Mouse (Mus musculus) layer of hippocampus, adult 9-10 months (tissue): Measurements from ENCODE around the gene Mllt6.
"Not testable (repeated sequence)": the region's sequence is repeated elsewhere in the genome, so short reads cannot be mapped to it uniquely, and the experiment has no call there.

Source experiments
- DNase-seq: peaks from one replicate; pipeline ENCODE4 v3.0.0; 2022; ENCODE audit warnings: low spot score

Gene Mllt6

DNA sequence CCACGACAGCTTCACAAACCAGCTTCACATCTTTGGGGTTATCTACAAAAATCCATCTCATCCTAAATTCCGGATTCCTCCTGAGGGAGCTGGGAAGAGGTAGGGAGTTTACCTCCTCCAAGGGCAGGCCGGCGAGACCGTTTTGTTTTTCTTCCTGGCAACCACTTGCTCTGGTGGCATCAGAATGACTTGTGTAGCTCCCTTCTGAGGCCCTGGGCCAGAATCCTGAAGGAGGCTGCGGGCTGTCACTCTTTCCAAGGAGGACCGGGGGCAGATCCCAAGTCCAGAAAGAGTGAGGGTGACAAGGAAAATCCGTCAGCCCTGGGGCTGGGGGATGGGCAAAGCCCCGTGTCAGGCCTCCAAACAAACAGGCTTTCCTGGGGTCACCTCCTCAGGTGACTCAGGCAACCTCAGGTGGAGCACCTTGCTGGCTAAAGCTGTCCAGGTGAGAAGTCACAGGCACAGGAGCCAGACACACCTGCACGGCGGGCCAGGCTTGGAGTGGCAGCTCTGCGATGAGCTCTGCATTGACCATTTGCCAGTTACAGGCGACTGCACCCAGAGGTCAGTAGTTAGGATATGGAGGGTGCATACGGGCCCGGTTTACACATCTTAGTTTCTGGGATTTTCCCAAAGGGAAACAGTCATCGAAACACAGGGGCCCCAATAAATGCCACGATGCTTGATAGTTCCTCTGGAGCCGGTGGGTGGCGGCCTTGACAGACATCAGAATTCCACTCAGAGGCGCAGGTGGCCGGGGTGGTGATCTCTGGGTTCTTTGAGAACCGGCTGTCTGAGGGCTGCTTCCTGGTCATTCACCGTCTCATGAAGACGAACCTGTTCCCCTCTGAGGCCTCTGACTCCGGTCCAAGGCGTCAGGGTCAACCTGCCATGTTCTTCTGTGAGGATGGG lies 54.4 kb downstream of the Mllt6 start:
- no peak for DNase-seq

- DNase-seq: no peak
Measured at GRCm38 (mm10) chr11:97718281-97718860, 55.2 kb downstream of the Mllt6 start.

GRCm38 (mm10) chr11:97719041-97719440 lies 55.8 kb downstream of the Mllt6 start:
- DNase-seq: no peak

DNA sequence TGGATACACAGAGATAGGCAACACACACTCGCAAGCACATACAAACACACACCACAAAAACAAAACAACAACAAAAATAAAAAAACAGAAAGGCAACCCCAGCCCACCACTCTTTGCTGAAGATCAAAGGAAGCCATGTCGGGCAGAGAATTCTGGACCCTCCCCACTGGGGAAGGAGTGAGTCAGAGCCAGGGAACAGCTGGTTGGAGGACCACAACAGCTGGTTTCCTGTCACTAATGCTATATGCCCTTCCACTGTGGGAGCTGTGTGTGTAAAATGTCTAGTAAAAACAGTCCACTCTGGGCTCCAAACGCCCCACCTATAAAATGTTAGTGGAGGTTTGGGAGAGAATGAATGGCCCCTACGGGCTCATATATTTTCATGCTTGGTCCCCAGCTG lies 58.1 kb downstream of the Mllt6 start:
- DNase-seq: no peak

DNA sequence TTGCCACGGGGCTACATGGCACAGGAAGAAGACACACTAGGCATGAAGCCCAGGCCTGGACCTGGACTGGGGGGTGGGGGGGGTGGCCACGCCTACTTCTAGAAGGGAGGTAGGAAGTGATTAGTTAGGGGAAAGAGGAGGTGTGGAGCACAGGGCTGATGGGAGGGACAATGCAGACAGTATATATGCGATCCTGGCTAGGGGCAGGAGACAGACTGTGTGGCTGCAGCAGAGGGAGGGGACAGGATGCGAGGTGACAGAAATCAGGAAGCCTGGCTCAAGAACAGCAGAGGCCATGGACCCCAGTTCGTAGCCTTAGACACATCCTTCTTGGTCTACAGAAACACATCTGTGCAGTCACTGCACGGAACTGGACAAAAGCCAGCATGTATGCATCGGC lies 60.5 kb downstream of the Mllt6 start:
- no peak for DNase-seq

GRCm38 (mm10) chr11:97728311-97728710 lies 65.1 kb downstream of the Mllt6 start:
- no peak for DNase-seq

DNA sequence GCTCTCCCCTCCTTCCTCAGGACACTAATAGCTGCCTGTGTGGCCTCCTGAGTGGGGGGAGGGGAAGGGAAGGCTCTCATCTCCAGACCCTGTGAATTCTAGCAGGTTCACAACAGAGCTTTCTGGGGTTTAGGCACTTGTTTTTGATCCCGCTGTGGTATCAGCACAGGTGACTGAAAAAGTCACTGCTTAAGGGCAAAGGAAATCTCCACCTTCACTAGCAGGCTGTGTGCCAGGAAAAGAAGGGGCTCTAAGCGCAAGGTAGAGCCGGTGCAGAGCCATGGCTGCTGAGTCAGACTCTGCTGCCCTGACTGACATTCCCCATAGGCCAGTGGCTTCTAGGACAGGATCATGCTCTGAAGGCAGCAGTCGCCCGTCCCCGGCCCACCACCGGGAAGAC lies 65.5 kb downstream of the Mllt6 start:
- no peak for DNase-seq

GRCm38 (mm10) chr11:97733689-97734088 lies 70.5 kb downstream of the Mllt6 start:
- DNase-seq: no peak

- DNase-seq: not testable (repeated sequence)
Measured at GRCm38 (mm10) chr11:97734810-97735209, 71.6 kb downstream of the Mllt6 start.
